Mouse (Mus musculus): Measurements from ENCODE around the gene Ccr6.

DNA sequence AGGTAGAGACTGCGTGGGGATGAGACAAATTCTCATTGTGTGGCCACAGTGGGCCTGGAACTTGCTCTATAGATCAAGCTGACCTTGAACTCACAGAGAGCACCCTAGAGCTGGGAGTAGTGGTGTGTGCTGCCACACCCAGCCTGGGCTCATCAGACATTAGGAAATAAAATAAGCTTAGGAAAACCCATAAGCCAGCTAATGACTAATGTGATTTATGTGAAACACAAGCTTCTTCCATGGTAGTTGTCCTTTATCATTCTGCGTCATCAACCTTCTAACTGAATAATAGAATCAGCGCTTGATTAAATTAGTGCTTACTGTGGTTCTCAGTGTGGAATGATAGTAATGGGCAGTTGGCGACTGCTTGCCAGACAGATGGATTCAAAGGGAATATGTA lies 51.1 kb downstream of the Ccr6 start:
- no peak for TF ChIP-seq CTCF (IDR thresholded peaks at IDR 0.05; ENCODE audit: low read depth, low read length)
- no peak for TF ChIP-seq POLR2A (IDR thresholded peaks at IDR 0.05; ENCODE audit: extremely low read depth, insufficient read depth, low read length)
